Mouse (Mus musculus) testis, adult 2 months (tissue): ENCODE measurements around the gene Farsb. TPM values are rescaled to one million over a fixed set of nuclear protein-coding genes. Genes with fewer than 3 reads are reported as not detected.

Experiments used
- H3K27ac ChIP-seq: fragments of 200-500 bp; 2 replicates; pipeline ENCODE4 v1.5.1; 2012; ENCODE audit warnings: low read depth, low read length; ENCODE audit not compliant: control insufficient read depth, insufficient read depth
- H3K27me3 ChIP-seq: fragments of 200-500 bp; 2 replicates; pipeline ENCODE4 v1.6.1; 2012; ENCODE audit warnings: mild to moderate bottlenecking, low read length, moderate library complexity; ENCODE audit not compliant: control insufficient read depth, insufficient read depth
- H3K36me3 ChIP-seq: fragments of 200-500 bp; 2 replicates; pipeline ENCODE4 v1.6.1; 2012; ENCODE audit warnings: mild to moderate bottlenecking, low read length; ENCODE audit not compliant: control insufficient read depth, insufficient read depth
- H3K4me1 ChIP-seq: fragments of 200-500 bp; 2 replicates; pipeline ENCODE4 v1.6.1; 2012; ENCODE audit warnings: low read length; ENCODE audit not compliant: control insufficient read depth, insufficient read depth
- H3K4me3 ChIP-seq: fragments of 200-500 bp; 2 replicates; pipeline ENCODE4 v1.5.1; 2012; ENCODE audit warnings: low read depth, mild to moderate bottlenecking, low read length, moderate library complexity, mixed read lengths; ENCODE audit not compliant: control insufficient read depth
- CTCF ChIP-seq: fragments of 200-500 bp; IDR thresholded peaks from 2 replicates; pipeline ENCODE4 v1.5.1; 2012; ENCODE audit warnings: low read depth, mild to moderate bottlenecking, inconsistent platforms, low read length, moderate library complexity; ENCODE audit not compliant: control insufficient read depth, insufficient read depth, insufficient replicate concordance
- POLR2A ChIP-seq: fragments of 200-500 bp; IDR thresholded peaks from 2 replicates; pipeline ENCODE4 v1.6.1; 2012; ENCODE audit warnings: low read depth, mild to moderate bottlenecking, inconsistent platforms, low read length, moderate library complexity; ENCODE audit not compliant: control insufficient read depth
- polyA plus RNA-seq: library from polyadenylated mRNA; depleted of rRNA; stranded (reverse); fragments of >200 nt; gene quantifications from 2 replicates; pipeline ENCODE4 v1.2.3, GENCODE M21; 2012; rRNA removed

Gene Farsb
- 25.7 and 28.4 TPM in 2 replicates for polyA plus RNA-seq

DNA sequence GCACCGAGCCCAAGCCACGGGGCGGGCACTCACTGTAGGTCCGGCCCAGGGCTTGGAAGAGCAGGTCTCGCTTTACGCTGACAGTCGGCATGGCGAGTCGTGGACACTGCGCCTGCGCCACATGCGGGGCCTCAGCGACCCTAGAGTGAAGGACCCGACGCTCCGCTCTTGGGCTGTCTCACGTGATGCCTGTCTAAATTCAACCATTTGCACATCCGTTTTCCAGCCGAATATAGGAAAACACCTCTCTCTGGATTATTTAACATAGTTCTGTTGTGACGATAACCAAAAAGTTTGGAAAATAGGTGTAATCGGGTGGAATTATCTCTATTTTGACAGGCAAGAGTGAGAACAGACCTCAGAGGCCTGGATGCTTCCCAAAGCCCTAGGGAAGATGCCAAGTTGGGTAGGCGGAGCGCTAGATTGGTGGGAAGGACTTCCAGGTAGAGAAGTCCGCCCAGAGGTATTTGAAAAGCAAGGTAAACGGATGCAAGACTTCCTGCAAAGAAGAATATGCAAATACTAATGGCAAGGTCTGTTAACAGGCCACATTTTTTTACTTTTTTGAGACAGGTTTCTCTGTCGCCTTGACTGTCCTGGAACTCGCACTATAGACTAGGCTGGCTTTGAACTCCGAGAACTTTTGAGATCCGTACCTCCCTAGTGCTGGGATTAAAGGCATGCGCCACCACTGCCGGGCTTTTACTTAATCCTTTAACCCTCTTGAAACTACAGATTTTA lies at the start of gene Farsb:
Farsb (minus strand) TSS at position 146 of the 741 bp plus-strand sequence.
- H3K27ac ChIP-seq, result peak within 1 kb of the TSS; percentile 48
- no peaks in the 10 kb centered on the region for H3K36me3 ChIP-seq
- no peaks in the 10 kb centered on the region for H3K27me3 ChIP-seq
- H3K4me3 ChIP-seq, result peak within 1 kb of the TSS; percentile 90
- no peak for TF ChIP-seq CTCF
- peak; percentile 71; the same call in 1 of the 2 replicates for TF ChIP-seq POLR2A
- H3K4me1 ChIP-seq, result no peaks in the 10 kb centered on the region

DNA sequence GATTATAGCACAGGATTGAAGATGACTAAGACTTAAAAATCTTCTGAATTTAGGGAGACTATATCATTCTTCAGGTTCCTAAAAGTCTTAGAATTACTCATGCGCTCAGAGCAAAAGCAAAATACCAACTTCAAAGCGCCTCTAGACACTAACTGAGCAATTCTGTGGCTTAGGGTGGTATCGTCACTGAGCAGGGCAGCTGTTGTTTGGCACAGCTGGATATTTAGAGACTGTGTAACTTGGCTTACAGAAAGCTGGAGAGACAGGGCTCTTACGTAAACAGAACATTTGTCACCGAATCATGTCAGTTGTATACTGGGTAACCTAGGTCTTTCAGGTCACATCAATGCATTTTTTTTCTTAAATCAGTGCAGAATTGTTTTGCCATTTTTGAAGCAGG lies 49.7 kb upstream of the Farsb start:
- Histone ChIP-seq H3K27ac (no peak overlapping the region), H3K36me3 (no peaks in the 10 kb centered on the region), H3K4me3 (no peak overlapping the region), H3K4me1 (peaks cover 5% of the 10 kb centered on the region; the same call in 1 of the 2 replicates), H3K27me3 (no peaks in the 10 kb centered on the region)
- no peak for TF ChIP-seq CTCF

DNA sequence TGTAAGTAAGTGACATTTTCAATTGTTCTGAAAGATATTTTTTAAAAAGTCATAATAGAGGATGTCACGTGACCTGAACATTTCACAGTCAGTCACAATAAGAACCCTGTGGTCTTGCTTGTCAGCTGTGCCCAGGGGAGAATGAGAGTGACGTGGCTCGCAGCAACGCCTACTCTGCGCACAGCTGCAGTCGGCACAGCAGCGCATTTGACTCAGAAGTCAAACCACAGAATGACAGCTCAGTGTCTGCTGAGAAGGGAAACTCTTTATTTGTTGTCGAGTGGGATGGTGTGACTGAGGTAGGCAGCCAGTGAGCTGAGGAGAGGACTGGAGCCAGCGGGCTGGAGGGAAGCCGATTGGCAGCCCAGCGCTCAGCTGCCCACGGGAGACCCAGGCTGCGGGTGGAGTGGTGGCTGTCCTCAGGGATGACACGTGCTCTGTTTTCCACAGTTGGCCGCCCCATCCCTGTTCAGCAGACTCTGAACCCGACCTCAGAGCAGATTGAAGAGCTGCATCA lies 48.9 kb upstream of the Farsb start:
- H3K27me3 ChIP-seq, result no peaks in the 10 kb centered on the region
- H3K27ac ChIP-seq, result no peak overlapping the region
- peaks cover 5% of the 10 kb centered on the region; the same call in 1 of the 2 replicates for H3K4me1 ChIP-seq
- TF ChIP-seq POLR2A (no peak), CTCF (no peak)
- no peaks in the 10 kb centered on the region for H3K36me3 ChIP-seq
- H3K4me3 ChIP-seq, result peak overlapping the region; percentile 54

DNA sequence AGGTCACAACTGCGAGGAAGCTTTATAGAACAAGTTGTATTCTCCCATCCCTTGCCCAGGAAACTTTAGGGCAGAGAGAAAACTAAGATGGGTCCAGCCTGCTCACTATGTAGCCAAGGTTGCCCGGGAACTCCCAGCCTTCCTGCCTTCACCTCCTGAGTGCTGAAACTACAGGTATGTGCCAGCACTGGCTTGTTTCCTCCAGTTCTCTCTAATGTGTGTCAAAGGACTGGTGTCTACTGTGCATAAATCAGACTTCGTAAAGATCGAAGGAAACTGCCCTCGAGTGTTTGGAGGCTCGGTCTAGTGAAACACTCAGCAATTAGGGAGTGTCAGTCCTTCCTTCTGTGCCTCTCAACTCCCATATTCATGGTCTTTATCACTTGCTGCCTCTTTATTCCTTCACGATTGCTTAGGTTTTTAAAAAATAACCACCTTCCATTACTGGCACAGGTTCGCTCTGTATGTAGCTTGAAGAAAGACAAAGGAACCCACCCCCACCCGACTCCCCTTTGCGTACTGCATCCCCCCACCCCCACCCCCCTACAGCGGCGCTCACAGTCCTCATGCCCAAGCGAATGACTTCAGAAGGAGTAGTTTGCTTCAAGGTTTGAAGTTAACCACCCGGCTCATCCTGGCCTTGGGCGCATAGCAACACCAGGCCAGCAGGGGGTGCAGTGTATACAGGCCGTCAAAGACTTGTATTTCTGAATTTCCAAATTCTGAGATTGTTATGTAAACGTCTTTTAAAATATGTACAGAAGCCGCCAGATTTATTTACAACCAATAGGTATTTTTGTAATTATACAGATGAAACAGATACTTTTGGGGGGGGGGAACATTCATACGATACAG lies 47.8 kb upstream of the Farsb start:
- no peaks in the 10 kb centered on the region for H3K36me3 ChIP-seq

DNA sequence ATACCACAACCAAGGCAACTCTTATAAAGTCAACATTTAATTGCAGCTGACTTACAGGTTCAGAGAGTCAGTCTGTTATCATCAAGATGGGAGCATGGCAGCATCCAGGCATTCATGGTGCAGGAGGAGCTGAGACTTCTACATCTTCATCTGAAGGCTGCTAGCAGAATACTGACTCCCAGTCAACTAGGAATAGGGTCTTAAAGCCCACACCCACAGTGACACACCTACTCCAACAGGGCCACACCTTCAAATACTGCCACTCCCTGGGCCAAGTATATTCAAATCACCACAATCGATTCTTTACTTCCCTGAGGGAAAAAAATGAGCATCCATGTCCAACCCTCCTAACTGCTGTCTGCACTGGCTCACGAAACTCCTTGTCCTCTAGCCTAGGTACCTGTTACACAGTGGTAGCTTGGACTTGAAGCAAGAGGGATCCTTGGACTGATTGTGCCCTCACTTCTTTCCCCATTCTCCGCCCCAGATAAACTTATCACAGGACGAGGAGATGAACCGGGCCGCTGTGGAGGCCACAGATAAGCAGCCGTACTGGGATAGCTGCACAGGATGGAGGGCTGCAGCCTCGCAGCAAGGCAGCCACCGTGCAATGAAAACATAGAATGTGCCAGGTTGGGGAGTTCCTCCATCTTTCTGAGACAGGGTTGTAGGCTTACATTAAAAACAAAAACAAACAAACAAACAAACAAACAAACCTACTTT lies 45.9 kb upstream of the Farsb start:
- Histone ChIP-seq H3K27ac (no peak overlapping the region), H3K27me3 (no peaks in the 10 kb centered on the region), H3K4me1 (peaks cover 5% of the 10 kb centered on the region; the same call in 1 of the 2 replicates), H3K4me3 (no peak overlapping the region), H3K36me3 (no peaks in the 10 kb centered on the region)
- TF ChIP-seq CTCF, result no peak
- TF ChIP-seq POLR2A, result no peak

More for the DNA sequence above, 47.8 kb upstream of the Farsb start:
- no peak overlapping the region for H3K27ac ChIP-seq
- H3K4me3 ChIP-seq, result no peak overlapping the region
- H3K4me1 ChIP-seq, result peaks cover 5% of the 10 kb centered on the region; the same call in 1 of the 2 replicates
- TF ChIP-seq POLR2A (no peak), CTCF (peak; percentile 65; the same call in 1 of the 2 replicates)
- no peaks in the 10 kb centered on the region for H3K27me3 ChIP-seq

DNA sequence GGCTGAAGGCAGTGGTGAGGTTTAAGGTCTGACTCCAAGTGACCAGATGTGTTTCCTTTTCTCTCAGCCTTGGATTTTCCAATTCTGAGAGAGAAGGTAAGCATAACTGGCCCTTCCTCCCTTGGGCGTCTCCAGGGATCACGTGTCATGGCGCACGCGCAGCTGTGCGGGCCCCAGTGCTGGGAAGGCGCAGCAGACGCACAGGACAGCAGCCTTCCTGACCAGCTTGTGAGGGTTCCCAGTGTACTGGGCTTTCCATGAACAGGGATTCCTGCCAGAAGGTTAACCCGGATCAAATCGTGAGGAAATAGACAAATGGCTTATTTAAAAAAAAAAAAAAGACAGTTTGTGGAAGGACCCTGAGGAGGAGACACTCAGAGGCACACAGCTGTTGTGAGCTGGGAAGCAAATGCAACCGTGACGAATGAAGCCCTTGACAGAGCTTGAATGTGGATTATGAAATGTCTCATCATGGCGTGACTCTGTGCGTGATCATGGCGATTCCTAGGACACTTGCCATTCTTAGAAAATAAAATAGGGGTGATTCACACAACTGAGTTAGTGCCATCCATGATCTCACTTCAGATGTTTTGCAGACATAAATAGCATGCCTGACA lies 43.6 kb upstream of the Farsb start:
- H3K4me1 ChIP-seq, result no peaks in the 10 kb centered on the region
- H3K4me3 ChIP-seq, result peak overlapping the region; percentile 21
- no peaks in the 10 kb centered on the region for H3K27me3 ChIP-seq
- TF ChIP-seq CTCF, result no peak
- no peak for TF ChIP-seq POLR2A
- H3K27ac ChIP-seq, result no peak overlapping the region
- H3K36me3 ChIP-seq, result no peaks in the 10 kb centered on the region

DNA sequence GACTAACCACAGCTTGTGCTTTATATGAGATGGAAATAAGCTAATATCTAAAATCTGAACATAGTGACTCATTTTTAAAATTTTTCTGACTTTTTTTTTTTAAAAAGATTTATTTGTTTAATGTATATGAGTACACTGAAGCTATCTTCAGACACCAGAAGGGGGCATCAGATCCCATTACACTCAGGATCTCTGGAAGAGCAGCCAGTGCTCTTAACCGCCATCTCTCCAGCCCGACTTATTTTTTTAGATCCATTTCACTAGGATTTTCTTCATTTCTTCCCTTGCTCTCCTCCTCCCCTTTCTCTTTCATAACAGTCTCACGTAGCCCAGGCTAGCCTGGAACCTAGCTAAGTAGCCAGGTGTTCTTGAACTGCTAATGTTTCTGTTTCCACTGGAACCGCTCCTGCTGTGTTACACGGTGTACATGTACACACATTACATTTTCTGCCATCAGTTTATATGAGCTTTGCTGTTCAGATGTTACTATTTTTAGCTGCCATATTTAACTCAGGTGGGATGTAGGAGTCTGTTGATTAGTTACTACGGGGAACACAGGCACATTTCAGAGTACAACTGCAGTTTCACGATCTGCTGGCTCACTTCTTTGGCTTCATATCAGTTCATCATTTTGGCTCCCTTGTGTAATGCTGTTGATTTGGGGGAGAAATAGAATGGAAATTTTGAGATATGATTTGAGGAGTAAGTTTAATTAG lies 42.0 kb upstream of the Farsb start:
- H3K36me3 ChIP-seq, result no peaks in the 10 kb centered on the region
- H3K27ac ChIP-seq, result no peak overlapping the region
- TF ChIP-seq CTCF (no peak), POLR2A (no peak)
- peaks cover 2% of the 10 kb centered on the region; the same call in 1 of the 2 replicates for H3K4me1 ChIP-seq
- H3K27me3 ChIP-seq, result no peaks in the 10 kb centered on the region
- no peak overlapping the region for H3K4me3 ChIP-seq
